Comparison of ENCODE assay signal across 8 mouse cellular contexts in the genomic region with DNA sequence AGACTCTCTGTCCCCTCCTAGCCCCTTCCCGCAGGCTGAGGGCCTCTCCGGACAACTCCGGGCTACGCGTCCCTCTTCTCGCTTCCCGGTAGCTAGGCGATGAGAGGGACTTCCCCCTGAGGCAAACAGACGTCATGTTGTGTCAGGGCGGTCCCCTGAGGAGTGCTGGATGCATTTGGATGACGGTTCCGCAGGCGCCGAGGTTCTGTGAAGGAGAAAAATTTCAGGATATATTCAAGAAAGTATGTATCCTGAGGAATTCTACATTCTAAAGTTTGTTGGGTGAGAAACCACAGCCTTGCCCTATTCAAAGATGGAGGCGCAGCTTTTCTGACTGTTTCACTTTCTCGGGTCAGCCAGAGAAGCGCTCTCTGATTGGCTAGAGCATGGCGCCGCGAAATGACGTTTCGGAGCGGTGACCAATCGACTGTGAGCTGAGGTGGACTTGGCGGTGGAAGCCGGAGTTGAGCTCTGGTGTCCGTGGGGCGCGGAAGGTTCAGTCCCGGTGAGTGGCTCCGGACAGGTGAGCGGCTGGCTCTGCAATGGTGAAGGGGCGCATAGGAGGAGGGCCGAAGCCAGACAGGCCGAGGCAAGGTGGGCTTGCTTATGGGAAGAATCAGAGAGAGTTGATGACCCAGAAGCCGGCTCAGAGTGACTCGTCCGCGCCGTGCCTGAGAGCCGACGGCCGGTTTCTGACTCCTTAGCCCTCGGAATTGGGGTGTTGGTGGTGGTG. TPM values are rescaled to one million over a fixed set of nuclear protein-coding genes. Genes with fewer than 3 reads are reported as not detected.
DNase-seq lines count a peak whose midpoint lies in the region; ATAC-seq and TF ChIP-seq lines count a peak whose summit lies in the region.

A gene (plus strand): TSS at position 410 of the 733 bp plus-strand sequence.

- WGBS in hindbrain, embryonic 10.5 days, result under 1% methylated on average over 44 of the region's 44 CpGs
- under 1% methylated on average over 44 of the region's 44 CpGs for WGBS in lung, postnatal 0 days

- H3K27ac ChIP-seq in hindbrain, embryonic 10.5 days, result peak within 1 kb of the TSS; percentile 91
- peak within 1 kb of the TSS; percentile 93 for H3K27ac ChIP-seq in lung, postnatal 0 days (ENCODE audit: low read length)

- peak within 1 kb of the TSS; percentile 72 for H3K4me2 ChIP-seq in lung, postnatal 0 days (replicated peaks; ENCODE audit: low read depth, low read length)

- peak; percentile 98 for ATAC-seq in frontal cortex, adult (ENCODE audit: low TSS enrichment)
- ATAC-seq in lung, postnatal 0 days, result peak; percentile 99

- peak within 1 kb of the TSS; percentile 85 for H3K4me3 ChIP-seq in hindbrain, embryonic 10.5 days
- peak within 1 kb of the TSS; percentile 63 for H3K4me3 ChIP-seq in lung, postnatal 0 days (ENCODE audit: low read depth, low read length)

- peaks cover 15% of the 10 kb centered on the region for H3K4me1 ChIP-seq in hindbrain, embryonic 10.5 days (replicated peaks)
- peaks cover 9% of the 10 kb centered on the region; the same call in 1 of the 2 replicates for H3K4me1 ChIP-seq in lung, postnatal 0 days (ENCODE audit: insufficient read depth, low read depth, low read length)

- no peaks in the 10 kb centered on the region for H3K9me3 ChIP-seq in hindbrain, embryonic 10.5 days
- no peaks in the 10 kb centered on the region for H3K9me3 ChIP-seq in lung, postnatal 0 days (ENCODE audit: low read length)

- DNase-seq in MN1 (ENCODE audit: low spot score), result peak; percentile 97
- DNase-seq in cerebellum, adult 9-10 months, result peak; percentile 97
- DNase-seq in hindbrain, embryonic 10.5 days (ENCODE audit: low spot score), result peak; percentile 95
- DNase-seq in layer of hippocampus, adult 9-11 months, result peak; percentile 97
- DNase-seq in lung, postnatal 0 days (ENCODE audit: low spot score), result peak; percentile 98
- DNase-seq in ovary, postnatal 14 days (ENCODE audit: low spot score), result peak; percentile 94
- peak; percentile 95 for DNase-seq in thymus, postnatal 14 days

- peaks cover 18% of the 10 kb centered on the region for H3K36me3 ChIP-seq in hindbrain, embryonic 10.5 days
- H3K36me3 ChIP-seq in lung, postnatal 0 days (ENCODE audit: insufficient read depth, low read length), result no peaks in the 10 kb centered on the region

- H3K27me3 ChIP-seq in hindbrain, embryonic 10.5 days (ENCODE audit: insufficient read depth, poor library complexity, severe bottlenecking), result no peaks in the 10 kb centered on the region
- no peaks in the 10 kb centered on the region for H3K27me3 ChIP-seq in lung, postnatal 0 days (replicated peaks; ENCODE audit: insufficient read depth, low read length)

- peak within 1 kb of the TSS; percentile 69 for H3K9ac ChIP-seq in lung, postnatal 0 days (replicated peaks; ENCODE audit: low read depth)

- TF ChIP-seq EP300 in lung, postnatal 0 days (IDR thresholded peaks at IDR 0.05), result no peak

- TF ChIP-seq CTCF in lung, postnatal 0 days (IDR thresholded peaks at IDR 0.05), result no peak

RNA-seq across cellular contexts. Expression of the gene that starts here (rescaled TPM):
- 120 and 127 TPM in 2 replicates for polyA plus RNA-seq in hindbrain, embryonic 10.5 days (2016; fragmentation: Nextera tagmentation; extraction: Ambion mirVana)
- 62.4 and 64.3 TPM in 2 replicates for polyA plus RNA-seq in lung, postnatal 0 days (2015; fragmentation: Nextera tagmentation; extraction: Ambion mirVana)

Comparison
In these comparisons a context has a peak if more than half of its experiments do, and no peak if none do; other contexts are left out.
1. Peak in every context shown above with its lines: DNase-seq, ATAC-seq, H3K4me3 ChIP-seq and H3K27ac ChIP-seq.